Mouse (Mus musculus): ENCODE data around the gene Mycbp.

Mycbp gene

GRCm38 (mm10) chr4:123904333-123905125, at the start of gene Mycbp:
TSS of gene Mycbp (plus strand) at chr4:123904832.
- in situ Hi-C loops (cut with MboI; ENCODE audit: low pct_unique_long_range_greater_than_20kb in 1 of 2, low sequenced_read_pairs in 2 of 2, unreplicated experiment in 1 of 2), result loop anchor here in 1 of 2 experiments (25.0 kb wide), 1 partner anchor 567 kb away; the partner anchor contains the start of gene Bmp8a

GRCm38 (mm10) chr4:123856888-123857287, 47.7 kb upstream of the Mycbp start:
- in situ Hi-C loops (cut with MboI; ENCODE audit: low pct_unique_long_range_greater_than_20kb in 1 of 2, low sequenced_read_pairs in 2 of 2, unreplicated experiment in 1 of 2), result no loop called here

GRCm38 (mm10) chr4:123858090-123858489, 46.5 kb upstream of the Mycbp start:
- in situ Hi-C loops (cut with MboI; ENCODE audit: low pct_unique_long_range_greater_than_20kb in 1 of 2, low sequenced_read_pairs in 2 of 2, unreplicated experiment in 1 of 2), result no loop called here

GRCm38 (mm10) chr4:123859379-123859778, 45.3 kb upstream of the Mycbp start, which contains the start of gene 4933427I04Rik:
TSS of gene 4933427I04Rik (plus strand) at chr4:123859679.
- in situ Hi-C loops (cut with MboI; ENCODE audit: low pct_unique_long_range_greater_than_20kb in 1 of 2, low sequenced_read_pairs in 2 of 2, unreplicated experiment in 1 of 2), result no loop called here

GRCm38 (mm10) chr4:123859803-123860202, 44.8 kb upstream of the Mycbp start:
- in situ Hi-C loops (cut with MboI; ENCODE audit: low pct_unique_long_range_greater_than_20kb in 1 of 2, low sequenced_read_pairs in 2 of 2, unreplicated experiment in 1 of 2), result no loop called here

- in situ Hi-C loops (cut with MboI; ENCODE audit: low pct_unique_long_range_greater_than_20kb in 1 of 2, low sequenced_read_pairs in 2 of 2, unreplicated experiment in 1 of 2), result no loop called here
Observed at GRCm38 (mm10) chr4:123860621-123861020, 44.0 kb upstream of the Mycbp start.

GRCm38 (mm10) chr4:123893726-123894125, 10.9 kb upstream of the Mycbp start:
- in situ Hi-C loops (cut with MboI; ENCODE audit: low pct_unique_long_range_greater_than_20kb in 1 of 2, low sequenced_read_pairs in 2 of 2, unreplicated experiment in 1 of 2), result no loop called here

- in situ Hi-C loops (cut with MboI; ENCODE audit: low pct_unique_long_range_greater_than_20kb in 1 of 2, low sequenced_read_pairs in 2 of 2, unreplicated experiment in 1 of 2), result no loop called here
Observed at GRCm38 (mm10) chr4:123894295-123894694, 10.3 kb upstream of the Mycbp start.

GRCm38 (mm10) chr4:123898696-123899095, 5.9 kb upstream of the Mycbp start:
- in situ Hi-C loops (cut with MboI; ENCODE audit: low pct_unique_long_range_greater_than_20kb in 1 of 2, low sequenced_read_pairs in 2 of 2, unreplicated experiment in 1 of 2), result no loop called here

- in situ Hi-C loops (cut with MboI; ENCODE audit: low pct_unique_long_range_greater_than_20kb in 1 of 2, low sequenced_read_pairs in 2 of 2, unreplicated experiment in 1 of 2), result loop anchor here in 1 of 2 experiments (25.0 kb wide), 1 partner anchor 566 kb away; the partner anchor contains the start of gene Bmp8a
Observed at GRCm38 (mm10) chr4:123903432-123903831, 1.2 kb upstream of the Mycbp start.

GRCm38 (mm10) chr4:123905126-123905668, 565 bp downstream of the Mycbp start:
- in situ Hi-C loops (cut with MboI; ENCODE audit: low pct_unique_long_range_greater_than_20kb in 1 of 2, low sequenced_read_pairs in 2 of 2, unreplicated experiment in 1 of 2), result loop anchor here in 1 of 2 experiments (25.0 kb wide), 1 partner anchor 568 kb away; the partner anchor contains the start of gene Bmp8a

GRCm38 (mm10) chr4:123911503-123911902, 6.9 kb downstream of the Mycbp start:
- in situ Hi-C loops (cut with MboI; ENCODE audit: low pct_unique_long_range_greater_than_20kb in 1 of 2, low sequenced_read_pairs in 2 of 2, unreplicated experiment in 1 of 2), result loop anchor here in 1 of 2 experiments (25.0 kb wide), 1 partner anchor 574 kb away; the partner anchor contains the start of gene Bmp8a

- in situ Hi-C loops (cut with MboI; ENCODE audit: low pct_unique_long_range_greater_than_20kb in 1 of 2, low sequenced_read_pairs in 2 of 2, unreplicated experiment in 1 of 2), result loop anchor here in 1 of 2 experiments (25.0 kb wide), 1 partner anchor 575 kb away; the partner anchor contains the start of gene Bmp8a
Observed at GRCm38 (mm10) chr4:123912431-123912830, 7.8 kb downstream of the Mycbp start.

- in situ Hi-C loops (cut with MboI; ENCODE audit: low pct_unique_long_range_greater_than_20kb in 1 of 2, low sequenced_read_pairs in 2 of 2, unreplicated experiment in 1 of 2), result loop anchor here in 1 of 2 experiments (25.0 kb wide), 1 partner anchor 580 kb away; the partner anchor contains the start of gene Bmp8a
Observed at GRCm38 (mm10) chr4:123916748-123917547, 12.3 kb downstream of the Mycbp start, which contains the start of gene Rragc. TSS of gene Rragc (plus strand) at chr4:123917446.

GRCm38 (mm10) chr4:123917548-123918140, 13.0 kb downstream of the Mycbp start, which contains the start of gene 4930535I16Rik:
TSS of gene 4930535I16Rik (minus strand) at chr4:123918022.
- in situ Hi-C loops (cut with MboI; ENCODE audit: low pct_unique_long_range_greater_than_20kb in 1 of 2, low sequenced_read_pairs in 2 of 2, unreplicated experiment in 1 of 2), result loop anchor here in 1 of 2 experiments (25.0 kb wide), 1 partner anchor 580 kb away; the partner anchor contains the start of gene Bmp8a

- in situ Hi-C loops (cut with MboI; ENCODE audit: low pct_unique_long_range_greater_than_20kb in 1 of 2, low sequenced_read_pairs in 2 of 2, unreplicated experiment in 1 of 2), result loop anchor here in 1 of 2 experiments (25.0 kb wide), 1 partner anchor 582 kb away; the partner anchor contains the start of gene Bmp8a
Observed at GRCm38 (mm10) chr4:123918851-123919250, 14.2 kb downstream of the Mycbp start.

GRCm38 (mm10) chr4:123921055-123921565, 16.5 kb downstream of the Mycbp start:
- in situ Hi-C loops (cut with MboI; ENCODE audit: low pct_unique_long_range_greater_than_20kb in 1 of 2, low sequenced_read_pairs in 2 of 2, unreplicated experiment in 1 of 2), result loop anchor here in 1 of 2 experiments (25.0 kb wide), 1 partner anchor 584 kb away; the partner anchor contains the start of gene Bmp8a

- in situ Hi-C loops (cut with MboI; ENCODE audit: low pct_unique_long_range_greater_than_20kb in 1 of 2, low sequenced_read_pairs in 2 of 2, unreplicated experiment in 1 of 2), result no loop called here
Observed at GRCm38 (mm10) chr4:123927961-123928360, 23.3 kb downstream of the Mycbp start.

All from mouse embryonic stem cell (cell line).